Mouse (Mus musculus): Measurements from ENCODE around the gene Pcif1.

The Pcif1 gene

DNA sequence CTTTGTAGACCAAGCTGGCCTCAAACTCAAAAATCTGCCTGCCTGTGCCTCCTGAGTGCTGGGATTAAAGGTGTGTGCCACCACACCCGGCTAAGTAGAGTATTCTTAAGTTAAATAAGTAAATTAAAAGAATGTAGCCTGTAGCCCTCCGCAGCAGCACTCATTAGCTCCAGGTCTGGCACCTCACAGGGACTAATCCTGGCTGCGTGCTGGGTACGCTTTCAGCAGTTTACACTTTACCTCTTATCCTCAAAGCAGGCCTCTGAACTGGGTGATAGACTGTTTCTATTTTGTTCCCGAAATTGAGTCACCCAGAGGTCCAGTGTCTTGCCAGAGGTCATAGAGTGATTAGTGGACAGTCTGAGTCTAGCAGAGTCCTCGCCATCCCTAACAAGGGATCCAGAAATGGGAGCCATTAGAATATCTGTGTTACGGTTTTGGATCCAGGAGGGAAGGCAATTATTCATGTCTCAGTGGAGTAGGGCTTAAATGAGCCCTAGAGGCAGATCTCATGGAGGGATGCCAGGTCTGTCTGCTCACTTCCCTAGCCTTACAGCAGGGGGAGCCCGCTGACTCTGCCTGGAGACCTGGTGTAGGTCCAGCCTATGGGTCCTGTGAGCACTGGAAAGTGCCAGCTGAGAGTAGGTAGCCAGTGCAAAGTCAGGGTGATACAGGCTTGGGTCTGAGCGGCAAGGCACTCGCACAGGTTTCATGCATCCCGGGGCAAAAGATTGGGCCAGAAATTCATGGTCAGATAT, 45.2 kb downstream of the Pcif1 start:
- no peak for TF ChIP-seq GATA4 (IDR thresholded peaks at IDR 0.05; ENCODE audit: insufficient replicate concordance, low read length)

GRCm38 (mm10) chr2:164930706-164931581, 51.8 kb downstream of the Pcif1 start:
- TF ChIP-seq GATA4 (IDR thresholded peaks at IDR 0.05; ENCODE audit: insufficient replicate concordance, low read length), result no peak

DNA sequence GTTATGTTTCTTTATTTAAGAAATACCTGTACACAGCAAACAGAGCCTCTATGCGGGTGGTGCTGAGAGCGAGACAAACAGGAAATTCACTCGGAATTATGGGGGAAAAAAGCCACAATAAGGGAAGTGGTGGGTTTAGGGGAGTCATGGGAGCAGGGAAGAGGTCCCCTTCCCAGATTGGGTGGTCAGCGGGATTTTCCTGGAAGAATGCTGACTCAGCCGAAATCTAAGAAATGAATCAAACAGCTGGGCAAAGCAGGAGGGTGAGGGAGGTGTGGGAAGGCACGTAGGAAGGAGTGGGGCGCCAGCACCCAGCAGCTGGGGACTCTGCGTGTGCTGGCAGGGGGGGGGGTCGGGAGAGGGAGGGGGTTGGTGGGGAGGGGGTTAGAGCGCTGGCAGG, 54.4 kb downstream of the Pcif1 start:
- no peak for TF ChIP-seq GATA4 (IDR thresholded peaks at IDR 0.05; ENCODE audit: insufficient replicate concordance, low read length)

- no peak for TF ChIP-seq GATA4 (IDR thresholded peaks at IDR 0.05; ENCODE audit: insufficient replicate concordance, low read length)
These were observed 56.9 kb downstream of the Pcif1 start for GRCm38 (mm10) chr2:164935991-164936390.

- no peak for TF ChIP-seq GATA4 (IDR thresholded peaks at IDR 0.05; ENCODE audit: insufficient replicate concordance, low read length)
These were observed 59.3 kb downstream of the Pcif1 start for GRCm38 (mm10) chr2:164938146-164939091.

- TF ChIP-seq GATA4 (IDR thresholded peaks at IDR 0.05; ENCODE audit: insufficient replicate concordance, low read length), result no peak
These were observed 60.0 kb downstream of the Pcif1 start for GRCm38 (mm10) chr2:164939106-164939505.

DNA sequence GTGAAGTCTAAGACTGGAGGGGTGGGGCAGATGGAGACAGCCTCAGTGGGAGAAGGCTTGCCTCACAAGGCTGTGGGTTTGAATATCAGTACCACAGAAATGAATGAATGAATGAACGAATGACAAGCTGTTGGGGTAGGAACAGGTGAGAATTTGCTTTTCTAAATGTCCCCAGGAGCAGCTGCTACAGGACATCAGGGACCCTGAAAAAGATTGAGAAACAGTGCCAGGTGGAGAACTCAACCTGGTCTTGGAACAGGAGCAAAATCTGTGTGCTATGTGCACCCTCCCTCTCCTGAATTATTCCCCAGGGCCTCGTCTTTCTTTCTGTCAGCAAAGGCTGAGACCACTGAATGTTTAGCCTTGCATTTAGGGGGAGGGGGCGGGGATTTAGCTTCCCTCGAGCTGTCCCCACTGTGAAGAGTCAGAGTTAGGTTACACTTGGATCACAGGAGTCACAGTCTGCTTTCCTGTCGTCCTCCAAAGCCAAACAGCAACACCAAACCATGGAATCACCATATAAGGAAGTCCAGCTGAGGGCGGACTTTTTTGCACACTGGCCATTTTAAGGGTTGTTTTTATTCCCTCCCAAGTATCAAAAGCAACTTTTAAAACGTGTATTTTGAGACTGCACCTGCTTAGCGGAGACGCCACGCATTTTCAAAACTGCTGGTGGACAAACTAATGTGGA, 61.2 kb downstream of the Pcif1 start, which contains the start of gene Mmp9:
Gene Mmp9 (plus strand): TSS at position 641 of the 691 bp plus-strand sequence.
- no peak for TF ChIP-seq GATA4 (IDR thresholded peaks at IDR 0.05; ENCODE audit: insufficient replicate concordance, low read length)

GRCm38 (mm10) chr2:164942692-164943290, 63.7 kb downstream of the Pcif1 start:
- TF ChIP-seq GATA4 (IDR thresholded peaks at IDR 0.05; ENCODE audit: insufficient replicate concordance, low read length), result no peak

Data from liver, adult (tissue).